Mouse (Mus musculus): ENCODE results near the gene Srp14.

Srp14 gene

DNA sequence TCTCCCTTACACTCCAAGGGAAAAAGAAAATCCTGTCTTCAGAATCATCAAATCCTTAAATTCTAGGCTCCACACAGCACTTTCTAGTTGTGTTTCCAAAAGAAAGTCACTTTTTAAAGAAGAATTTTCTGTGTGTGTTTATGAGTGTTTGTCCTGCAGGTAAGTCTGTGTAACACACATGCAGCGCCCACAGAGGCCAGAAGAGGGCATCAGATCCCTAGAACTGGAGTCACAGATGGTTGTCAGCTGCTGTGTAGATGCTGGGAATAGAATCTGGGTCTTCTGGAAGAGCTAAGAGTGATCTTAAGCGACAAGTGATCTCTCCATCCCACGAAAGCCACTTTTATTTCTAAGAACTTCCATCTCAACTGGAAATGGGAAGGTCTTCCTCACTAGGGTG is 8.3 kb upstream of the Srp14 start:
- DNase-seq: peak; percentile 15 to 19

- peak; percentile 83 to 85 for DNase-seq
These were observed 7.4 kb upstream of the Srp14 start for GRCm38 (mm10) chr2:118486933-118487332.

DNA sequence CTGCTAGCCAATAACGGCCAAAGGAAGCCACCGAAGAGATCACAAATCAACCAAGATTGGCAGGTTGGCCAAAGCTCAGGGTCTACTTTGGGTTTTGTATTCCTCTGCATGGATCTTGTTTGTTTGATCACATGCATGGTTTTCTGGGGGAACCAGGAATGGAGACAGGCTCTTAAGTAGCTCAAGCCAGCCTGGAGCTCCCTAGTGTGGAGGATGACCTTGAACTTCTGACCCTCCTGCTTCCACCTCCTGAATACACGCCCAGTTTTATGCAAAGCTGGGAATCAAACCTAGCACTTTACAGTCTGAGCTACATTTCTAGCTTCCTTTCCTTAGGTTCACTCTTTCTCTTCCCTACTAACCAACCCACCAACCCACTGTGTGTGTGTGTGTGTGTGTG is 5.9 kb upstream of the Srp14 start:
- DNase-seq: no peak

DNA sequence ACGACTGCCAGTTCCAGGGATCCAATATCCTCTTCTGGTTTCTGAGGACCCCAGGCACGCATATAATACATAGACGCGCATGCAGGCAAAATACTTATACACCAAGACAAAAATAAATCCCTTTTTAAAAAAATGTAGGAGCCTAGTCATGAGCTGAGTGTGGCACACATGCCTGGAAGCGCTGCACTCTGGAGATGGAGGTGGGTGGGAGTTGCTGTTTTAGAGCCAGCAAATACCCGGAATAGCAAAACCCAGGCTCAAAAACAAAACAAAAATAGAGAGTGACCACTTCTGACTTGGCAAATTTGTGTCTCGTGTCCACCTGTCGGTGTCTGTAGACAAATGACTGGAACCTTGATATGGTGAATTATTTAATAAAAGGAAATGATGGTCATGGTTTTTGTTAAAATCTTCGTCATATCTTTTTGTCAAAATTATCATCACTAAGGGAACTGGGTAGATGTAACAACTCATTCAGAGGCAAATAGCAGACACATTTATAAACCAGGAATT is 4.9 kb upstream of the Srp14 start:
- DNase-seq: no peak

DNA sequence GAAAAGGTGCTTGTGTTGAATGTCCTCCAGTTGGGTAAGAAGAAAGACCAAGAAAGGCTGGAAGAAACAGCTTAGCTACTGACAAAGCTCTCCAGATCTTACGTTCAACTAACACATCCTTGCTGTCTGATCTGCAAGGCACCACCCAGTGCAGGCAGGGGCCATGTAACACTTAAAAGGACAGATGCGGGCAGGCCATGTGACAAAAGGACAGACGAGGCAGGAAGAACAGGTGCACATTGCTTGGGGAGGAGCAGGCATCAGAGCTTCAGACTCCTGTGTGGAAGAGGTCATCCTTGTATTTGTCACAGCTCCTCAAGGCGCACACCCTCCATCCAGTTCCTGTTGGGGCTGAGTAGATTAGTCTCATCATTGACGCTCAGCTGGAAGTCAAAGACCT is 3.5 kb upstream of the Srp14 start:
- DNase-seq: no peak

DNA sequence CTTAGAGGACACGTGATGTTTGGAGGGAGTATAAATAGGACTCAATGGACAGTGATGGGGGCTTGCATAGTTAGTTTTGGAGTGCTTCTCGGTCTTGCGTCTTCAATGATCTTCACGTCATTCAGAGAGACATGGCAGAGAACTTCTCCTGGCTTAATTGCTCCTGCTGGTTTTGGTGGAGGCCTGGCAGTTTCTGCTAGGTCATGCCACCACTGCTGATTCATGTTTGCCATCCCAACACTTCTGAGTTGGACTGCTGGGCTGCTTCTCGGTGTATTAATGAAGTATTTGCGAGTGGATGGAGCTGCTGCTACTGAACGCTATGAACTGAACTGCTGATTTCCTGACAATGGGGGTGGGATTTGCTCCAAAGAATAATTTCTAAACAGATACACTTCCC is 1.4 kb upstream of the Srp14 start:
- DNase-seq: no peak

- DNase-seq: peak in 1 of 2 experiments; percentile 9
These were observed 520 bp downstream of the Srp14 start for GRCm38 (mm10) chr2:118478833-118479549.

DNA sequence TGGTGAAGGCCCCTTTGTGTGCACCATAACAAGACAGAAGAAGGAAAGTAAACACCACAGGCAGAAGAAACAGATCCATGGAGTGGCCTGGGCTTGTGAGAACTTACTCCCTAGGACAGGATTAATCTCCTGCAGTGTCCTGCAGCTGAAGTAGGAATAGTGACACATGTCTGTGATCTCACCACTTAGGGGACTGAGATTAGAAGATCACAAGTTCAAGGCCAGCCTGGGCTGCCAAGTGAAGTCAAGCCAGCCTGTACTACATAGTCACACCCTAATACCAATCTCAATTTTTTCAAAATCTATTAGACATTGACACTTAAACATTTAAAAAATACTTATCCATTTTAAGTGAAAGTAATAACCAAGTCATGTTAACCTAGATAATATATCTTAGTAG is 11.2 kb downstream of the Srp14 start:
- no peak for DNase-seq

DNA sequence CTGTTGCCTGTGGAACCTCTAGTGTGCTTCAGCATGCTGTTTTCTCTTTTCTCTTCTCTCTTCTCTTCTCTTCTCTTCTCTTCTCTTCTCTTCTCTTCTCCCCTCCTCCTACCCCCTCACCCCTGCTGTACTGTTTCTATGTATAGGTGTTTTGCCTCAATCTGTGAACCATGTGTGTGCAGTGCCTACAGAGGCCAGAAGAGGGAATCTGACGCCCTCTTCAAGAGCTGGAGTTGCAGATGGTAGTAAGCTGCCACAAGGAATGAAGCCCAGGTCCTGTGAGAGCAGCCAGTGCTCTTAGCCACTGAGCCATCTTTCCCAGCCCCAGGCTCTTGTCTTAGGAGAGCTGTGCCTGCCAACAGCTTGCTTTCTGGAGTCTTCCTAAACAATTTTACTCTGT is 12.9 kb downstream of the Srp14 start:
- DNase-seq: no peak

- DNase-seq: no peak
These were observed 13.6 kb downstream of the Srp14 start for GRCm38 (mm10) chr2:118465894-118466293.

DNA sequence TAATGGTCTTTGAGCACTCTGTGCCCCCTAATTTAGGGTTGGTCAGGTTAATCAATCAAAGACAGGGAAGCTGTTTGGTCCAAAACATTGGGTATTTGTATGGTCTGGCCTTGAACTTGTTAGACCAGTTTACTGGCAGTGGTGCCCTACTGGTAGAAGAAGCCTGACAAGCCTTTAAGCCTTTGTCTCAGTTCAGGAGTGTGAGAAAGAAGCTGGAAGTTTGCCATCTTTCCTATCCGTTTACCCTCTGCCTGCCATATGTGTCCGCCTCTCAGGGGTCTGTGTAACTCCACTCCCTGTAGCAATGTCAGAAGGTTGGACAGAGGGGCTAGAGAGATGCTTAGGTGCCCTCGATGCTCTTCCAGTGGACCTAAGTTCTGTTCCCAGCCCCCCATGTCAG is 15.1 kb downstream of the Srp14 start:
- no peak for DNase-seq

DNA sequence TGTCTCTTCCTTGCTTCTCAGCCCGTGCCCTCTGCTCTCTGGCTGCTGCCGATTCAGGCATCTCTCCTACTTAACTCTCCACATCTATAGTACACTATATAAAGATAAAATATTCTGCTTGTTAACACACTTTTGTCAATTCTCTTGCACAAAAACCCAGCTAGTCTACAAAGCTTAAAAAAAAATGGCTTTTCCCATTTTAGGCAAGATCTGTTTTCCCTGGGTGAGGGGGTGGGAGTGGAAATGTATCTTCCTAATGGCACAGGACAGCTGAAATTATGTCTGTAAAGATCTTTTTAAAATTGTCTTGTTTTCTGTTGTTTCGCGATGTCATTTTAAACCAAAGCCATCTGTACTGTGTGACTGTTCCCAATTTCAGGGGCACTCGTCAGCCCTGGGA is 16.0 kb downstream of the Srp14 start:
- DNase-seq: no peak

GRCm38 (mm10) chr2:118461480-118462165 is 17.9 kb downstream of the Srp14 start:
- no peak for DNase-seq

- DNase-seq: no peak
These were observed 21.8 kb downstream of the Srp14 start for GRCm38 (mm10) chr2:118457463-118458261.

DNA sequence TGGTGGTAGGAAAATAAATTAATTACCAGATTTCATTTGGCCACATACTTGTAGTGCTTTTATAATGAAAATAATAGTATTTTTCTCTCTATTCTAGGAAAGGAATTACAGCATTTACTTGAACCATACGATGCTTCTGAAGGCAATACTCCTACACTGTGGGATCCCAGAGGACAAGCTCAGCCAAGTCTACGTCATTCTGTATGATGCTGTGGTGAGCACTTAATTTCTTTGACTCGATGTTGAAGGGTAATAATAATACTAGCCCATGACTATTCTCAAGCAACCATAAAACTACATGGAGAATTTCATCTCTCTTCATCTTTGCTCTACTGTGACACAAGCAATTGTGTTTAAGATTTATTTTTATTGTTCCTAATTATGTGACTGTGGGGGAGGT is 22.5 kb downstream of the Srp14 start:
- DNase-seq: no peak

- DNase-seq: no peak
These were observed 28.5 kb downstream of the Srp14 start for GRCm38 (mm10) chr2:118451056-118451455.

DNA sequence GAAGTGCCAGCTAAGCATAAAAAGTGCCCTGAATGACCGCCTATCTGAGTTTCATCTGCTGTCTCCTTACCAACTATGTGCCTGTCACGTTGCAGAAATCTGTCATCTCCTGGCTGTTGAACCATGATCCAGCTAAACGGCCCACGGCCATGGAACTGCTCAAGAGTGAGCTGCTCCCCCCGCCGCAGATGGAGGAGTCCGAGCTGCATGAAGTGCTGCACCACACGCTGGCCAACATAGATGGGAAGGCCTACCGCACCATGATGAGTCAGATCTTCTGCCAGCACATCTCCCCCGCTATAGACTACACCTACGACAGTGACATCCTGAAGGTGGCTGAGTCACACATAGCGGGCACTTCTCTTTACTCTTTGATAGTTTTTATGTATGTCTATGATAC is 31.3 kb downstream of the Srp14 start:
- no peak for DNase-seq

DNA sequence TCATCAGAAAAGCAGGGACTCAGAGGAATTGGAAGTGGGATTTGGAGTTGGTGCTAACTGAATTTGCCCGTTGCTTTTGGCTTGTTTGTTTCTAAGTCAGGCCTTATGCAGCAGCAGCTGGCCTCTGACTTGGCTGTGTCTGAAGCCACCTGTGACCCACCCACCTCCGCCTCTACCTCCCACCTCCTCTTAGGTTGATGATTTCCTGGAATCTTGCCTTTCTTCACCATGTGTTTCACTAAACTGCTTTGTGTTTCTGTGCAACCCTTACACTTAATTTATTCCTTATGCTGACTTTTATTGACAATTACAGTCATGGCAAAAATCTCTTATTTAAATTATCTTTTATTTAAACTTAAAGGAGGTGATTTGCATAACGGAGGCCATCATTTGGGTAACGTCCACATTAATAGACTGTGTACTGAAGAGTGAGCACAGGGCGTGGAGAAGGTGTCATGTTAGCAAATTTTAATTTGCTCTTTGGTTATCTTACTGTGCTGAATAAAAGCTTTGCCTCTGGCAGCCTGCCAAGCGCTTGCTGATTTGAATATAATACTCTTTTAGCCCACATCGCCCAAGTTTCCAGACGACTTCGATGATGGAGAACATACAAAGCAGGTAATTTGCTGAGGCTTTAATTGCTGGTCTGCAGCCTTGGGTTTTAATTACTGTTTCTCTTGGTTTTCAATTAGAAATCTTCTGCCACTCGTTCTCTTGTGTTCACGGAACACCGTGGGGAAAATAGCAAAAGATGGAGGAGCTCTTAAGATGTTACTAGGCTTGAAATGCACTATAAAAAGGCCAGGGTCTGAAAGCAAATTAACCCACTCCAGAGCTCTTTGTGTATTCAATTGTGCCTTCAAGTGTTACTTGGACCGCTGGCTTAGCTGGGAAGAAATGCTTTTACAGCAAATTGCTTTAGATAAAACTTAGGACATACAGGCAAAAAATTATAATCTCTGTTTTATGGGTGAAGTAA is 33.5 kb downstream of the Srp14 start:
- peak in 1 of 2 experiments; percentile 8 for DNase-seq

- DNase-seq: no peak
These were observed 36.8 kb downstream of the Srp14 start for GRCm38 (mm10) chr2:118442723-118443122.

DNA sequence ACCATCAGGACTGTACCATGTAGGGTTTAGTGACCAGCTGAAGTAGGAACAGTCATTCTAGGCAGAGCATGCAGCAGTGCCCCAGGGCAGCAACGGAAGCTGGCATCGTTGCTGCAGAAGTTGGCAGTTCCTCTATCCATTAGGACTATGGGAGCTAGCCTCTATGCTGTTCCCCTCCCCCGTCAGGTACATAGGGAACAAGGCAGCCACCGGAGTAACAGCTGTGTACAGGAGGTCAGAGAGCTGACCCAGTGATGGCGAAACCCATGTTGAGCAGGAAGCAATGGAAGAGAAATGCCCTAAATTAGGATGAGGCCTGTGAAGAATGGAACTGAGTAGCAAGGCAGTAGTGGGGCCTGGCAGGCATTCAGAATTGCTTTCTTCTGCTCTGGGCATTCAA is 37.3 kb downstream of the Srp14 start:
- DNase-seq: no peak

- peak; percentile 38 to 43 for DNase-seq
These were observed 47.9 kb downstream of the Srp14 start for GRCm38 (mm10) chr2:118431589-118431988.

GRCm38 (mm10) chr2:118430630-118431029 is 48.9 kb downstream of the Srp14 start:
- DNase-seq: no peak
